Mouse (Mus musculus): ENCODE results near the gene Tbc1d30. TPM values are rescaled to one million over a fixed set of nuclear protein-coding genes. Genes with fewer than 3 reads are reported as not detected.

The Tbc1d30 gene
- polyA plus RNA-seq (2012; rRNA removed) (0.23 and 0.26 TPM in 2 replicates), polyA plus RNA-seq (2014; fragmentation: Nextera tagmentation; extraction: Ambion mirVana) (0.11 and 0.25 TPM in 2 replicates)

DNA sequence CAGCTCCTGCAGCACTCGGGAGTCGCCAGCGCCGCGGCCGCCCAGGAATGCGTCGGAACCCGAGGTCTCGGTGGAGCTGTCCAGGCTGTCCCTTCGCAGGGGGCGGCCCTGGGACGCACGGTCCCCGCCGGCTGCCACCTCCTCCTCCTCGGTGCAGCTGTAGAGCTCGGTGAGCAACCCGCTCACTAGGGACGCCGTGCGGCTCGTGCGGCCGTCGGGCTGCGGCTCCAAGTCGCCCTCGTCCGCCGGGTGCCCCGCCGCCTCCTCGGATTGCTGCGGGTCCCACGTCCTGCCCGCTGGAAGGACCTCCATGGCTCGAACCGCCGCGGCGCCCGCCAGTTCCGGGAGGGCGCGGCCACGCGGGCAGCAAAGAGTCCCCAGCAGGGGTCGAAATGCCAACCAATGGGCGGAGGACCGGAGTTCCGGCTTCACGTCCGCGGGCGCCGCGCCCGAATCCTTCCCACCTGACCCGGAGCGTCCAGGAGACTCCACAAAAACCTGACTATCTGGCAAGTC, at the start of gene Tbc1d30:
Gene Tbc1d30 (minus strand): TSS at position 213 of the 516 bp plus-strand sequence.
- Histone ChIP-seq H3K36me3 (replicated peaks; ENCODE audit: control insufficient read depth, insufficient read depth, low read depth) (no peaks in the 10 kb centered on the region), H3K27ac (no peak within 1 kb of the TSS), H3K4me3 (ENCODE audit: insufficient read depth in 1 of 2, low read depth in 2 of 2, low read length in 2 of 2) (peak within 1 kb of the TSS; percentile 14 to 52), H3K4me1 (replicated peaks; ENCODE audit: control insufficient read depth in 2 of 2, insufficient read depth in 2 of 2, low read length in 1 of 2) (no peaks in the 10 kb centered on the region), H3K4me2 (ENCODE audit: low read depth) (peak within 1 kb of the TSS; percentile 63), H3K9ac (replicated peaks) (no peak within 1 kb of the TSS), H3K9me3 (ENCODE audit: control insufficient read depth, low read length) (no peaks in the 10 kb centered on the region), H3K27me3 (ENCODE audit: control insufficient read depth, insufficient read depth, low read length) (peaks cover 37% of the 10 kb centered on the region)
- TF ChIP-seq CTCF (IDR thresholded peaks at IDR 0.05; ENCODE audit: low read depth) (no peak), EP300 (IDR thresholded peaks at IDR 0.05; ENCODE audit: low read depth) (no peak)
- WGBS (ENCODE audit: insufficient replicate concordance), result under 1% methylated on average over 57 of the region's 61 CpGs
- DNase-seq (ENCODE audit: low read depth in 3 of 3, low spot score in 3 of 3) (no peak), ATAC-seq (ENCODE audit: insufficient read depth) (peak; percentile 18; the same call in 1 of the 2 replicates)

DNA sequence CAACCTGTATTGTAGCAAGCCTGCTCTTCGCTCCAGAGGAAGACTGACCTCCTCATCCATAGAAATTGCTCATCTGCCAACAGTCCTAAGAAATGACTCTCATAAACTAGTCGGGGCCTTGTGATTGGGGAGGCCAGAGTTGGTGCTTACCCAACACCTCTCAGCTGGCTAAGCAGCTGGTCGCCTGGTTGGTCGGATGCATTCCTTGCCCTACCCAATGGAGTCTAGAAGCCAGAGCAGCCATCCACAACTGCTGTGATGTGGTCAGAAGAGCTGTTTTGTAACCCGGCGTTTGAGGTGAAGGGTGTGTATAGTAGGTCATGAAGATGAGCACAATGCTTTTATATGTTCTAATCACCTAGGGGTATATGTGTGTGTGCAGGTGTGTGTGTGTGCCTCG, 47.5 kb upstream of the Tbc1d30 start:
- Histone ChIP-seq H3K4me2 (ENCODE audit: low read depth) (no peak overlapping the region), H3K27me3 (ENCODE audit: control insufficient read depth, insufficient read depth, low read length) (no peaks in the 10 kb centered on the region), H3K9ac (replicated peaks) (no peak overlapping the region), H3K4me1 (replicated peaks; ENCODE audit: control insufficient read depth in 2 of 2, insufficient read depth in 2 of 2, low read length in 1 of 2) (no peaks in the 10 kb centered on the region), H3K4me3 (ENCODE audit: insufficient read depth in 1 of 2, low read depth in 2 of 2, low read length in 2 of 2) (no peak overlapping the region), H3K27ac (no peak overlapping the region), H3K36me3 (replicated peaks; ENCODE audit: control insufficient read depth, insufficient read depth, low read depth) (no peaks in the 10 kb centered on the region; the same call in 1 of the 2 replicates), H3K9me3 (ENCODE audit: control insufficient read depth, low read length) (no peaks in the 10 kb centered on the region)
- DNase-seq (ENCODE audit: low read depth in 3 of 3, low spot score in 3 of 3), result no peak
- no peak for TF ChIP-seq EP300 (IDR thresholded peaks at IDR 0.05; ENCODE audit: low read depth)
- TF ChIP-seq CTCF (IDR thresholded peaks at IDR 0.05; ENCODE audit: low read depth), result no peak
- ATAC-seq (ENCODE audit: insufficient read depth), result no peak
- WGBS (ENCODE audit: insufficient replicate concordance), result 72% methylated on average over 7 of the region's 7 CpGs

DNA sequence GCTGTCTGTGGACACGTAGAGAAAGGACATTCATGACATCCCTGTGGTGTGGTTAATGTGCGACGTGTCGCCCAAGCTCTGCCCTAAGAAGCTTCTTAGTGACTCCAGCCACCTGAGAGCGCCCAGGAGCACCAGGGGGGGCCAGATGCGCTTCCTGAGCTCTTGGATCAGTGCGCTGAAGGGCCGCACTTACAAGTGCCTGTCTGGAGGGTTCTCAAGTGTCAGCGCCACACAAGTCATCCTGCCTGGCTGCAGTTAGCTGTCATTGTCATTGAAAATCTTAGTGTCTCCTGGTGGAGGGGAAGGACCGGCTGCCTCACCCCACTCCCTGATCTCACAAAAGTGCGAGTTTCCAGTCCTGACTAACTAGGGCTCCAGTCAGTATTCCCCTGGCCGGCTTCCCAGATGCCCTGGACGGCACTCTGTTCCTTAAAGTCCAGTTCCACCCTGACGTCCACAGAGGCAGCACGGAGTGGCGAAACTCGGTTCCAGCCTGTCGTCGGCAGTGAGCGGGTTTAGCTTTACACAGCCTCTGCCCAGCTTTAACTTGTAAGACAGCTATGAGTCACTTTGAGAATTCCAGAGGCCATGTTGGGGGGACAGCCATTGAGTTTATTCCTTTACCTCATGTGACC, 44.6 kb upstream of the Tbc1d30 start:
- no peaks in the 10 kb centered on the region for H3K27me3 ChIP-seq (ENCODE audit: control insufficient read depth, insufficient read depth, low read length)
- no peaks in the 10 kb centered on the region for H3K9me3 ChIP-seq (ENCODE audit: control insufficient read depth, low read length)
- no peak overlapping the region for H3K27ac ChIP-seq
- H3K9ac ChIP-seq (replicated peaks), result no peak overlapping the region
- ATAC-seq (ENCODE audit: insufficient read depth), result no peak
- no peak overlapping the region for H3K4me2 ChIP-seq (ENCODE audit: low read depth)
- 80% methylated on average over 20 of the region's 20 CpGs for WGBS (ENCODE audit: insufficient replicate concordance)
- no peaks in the 10 kb centered on the region for H3K4me1 ChIP-seq (replicated peaks; ENCODE audit: control insufficient read depth in 2 of 2, insufficient read depth in 2 of 2, low read length in 1 of 2)
- DNase-seq (ENCODE audit: low read depth in 3 of 3, low spot score in 3 of 3), result no peak
- no peak for TF ChIP-seq CTCF (IDR thresholded peaks at IDR 0.05; ENCODE audit: low read depth)
- TF ChIP-seq EP300 (IDR thresholded peaks at IDR 0.05; ENCODE audit: low read depth), result no peak
- H3K4me3 ChIP-seq (ENCODE audit: insufficient read depth in 1 of 2, low read depth in 2 of 2, low read length in 2 of 2), result no peak overlapping the region
- H3K36me3 ChIP-seq (replicated peaks; ENCODE audit: control insufficient read depth, insufficient read depth, low read depth), result peaks cover 6% of the 10 kb centered on the region

DNA sequence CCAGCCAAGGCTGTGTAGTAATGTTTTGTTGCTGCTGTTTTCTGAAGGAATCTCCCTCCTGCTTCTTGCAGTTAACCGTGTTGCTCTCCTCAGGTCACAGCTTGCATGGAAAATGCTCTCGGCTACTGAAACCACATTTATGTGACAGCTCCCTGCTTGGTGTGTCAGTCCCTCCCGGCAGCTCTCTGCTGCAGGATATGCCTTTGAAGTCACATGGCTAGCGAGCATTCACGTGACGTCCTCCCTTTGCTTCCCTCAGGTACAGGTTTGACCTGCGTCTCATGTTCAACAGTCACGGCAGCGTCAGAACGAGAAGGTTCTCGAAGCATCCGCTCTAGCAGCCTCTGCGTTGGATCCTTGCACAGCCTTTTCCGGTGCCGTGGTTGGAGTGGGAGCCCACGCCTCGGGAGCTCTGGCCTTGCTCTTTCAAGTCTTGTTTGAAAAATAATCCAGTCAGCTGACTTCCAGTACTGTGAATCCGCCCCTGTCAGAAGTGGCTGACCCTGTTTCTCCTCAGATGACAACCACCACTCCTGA, 43.8 kb upstream of the Tbc1d30 start:
- Histone ChIP-seq H3K27me3 (ENCODE audit: control insufficient read depth, insufficient read depth, low read length) (no peaks in the 10 kb centered on the region), H3K4me1 (replicated peaks; ENCODE audit: control insufficient read depth in 2 of 2, insufficient read depth in 2 of 2, low read length in 1 of 2) (no peaks in the 10 kb centered on the region), H3K9ac (replicated peaks) (no peak overlapping the region), H3K36me3 (replicated peaks; ENCODE audit: control insufficient read depth, insufficient read depth, low read depth) (peaks cover 6% of the 10 kb centered on the region), H3K9me3 (ENCODE audit: control insufficient read depth, low read length) (no peaks in the 10 kb centered on the region), H3K27ac (no peak overlapping the region), H3K4me2 (ENCODE audit: low read depth) (no peak overlapping the region), H3K4me3 (ENCODE audit: insufficient read depth in 1 of 2, low read depth in 2 of 2, low read length in 2 of 2) (no peak overlapping the region)
- TF ChIP-seq EP300 (IDR thresholded peaks at IDR 0.05; ENCODE audit: low read depth), result no peak
- TF ChIP-seq CTCF (IDR thresholded peaks at IDR 0.05; ENCODE audit: low read depth), result no peak
- DNase-seq (ENCODE audit: low read depth in 3 of 3, low spot score in 3 of 3) (no peak), ATAC-seq (ENCODE audit: insufficient read depth) (no peak)
- 82% methylated on average over 18 of the region's 18 CpGs for WGBS (ENCODE audit: insufficient replicate concordance)

DNA sequence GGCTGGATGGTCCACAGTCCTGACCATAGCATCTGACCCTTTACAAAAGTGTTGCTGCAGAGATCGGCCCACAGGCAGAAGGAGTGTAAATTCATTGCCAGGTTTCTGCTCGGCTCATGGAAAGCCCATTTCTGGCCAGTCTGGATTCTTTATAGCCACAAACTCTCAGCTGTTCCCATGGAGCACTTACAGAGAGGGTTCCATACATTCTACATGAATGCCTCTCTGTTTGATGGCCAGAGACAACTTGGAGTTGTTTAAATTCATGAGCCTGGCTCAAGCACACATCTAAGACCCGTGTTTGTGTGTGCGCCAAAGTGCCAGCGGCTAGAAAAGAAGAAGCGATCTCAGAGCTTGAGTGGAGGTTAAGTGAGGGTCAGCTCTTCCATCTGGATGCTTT, 43.2 kb upstream of the Tbc1d30 start:
- H3K27me3 ChIP-seq (ENCODE audit: control insufficient read depth, insufficient read depth, low read length), result no peaks in the 10 kb centered on the region
- H3K4me1 ChIP-seq (replicated peaks; ENCODE audit: control insufficient read depth in 2 of 2, insufficient read depth in 2 of 2, low read length in 1 of 2), result no peaks in the 10 kb centered on the region
- 83% methylated on average over 6 of the region's 6 CpGs for WGBS (ENCODE audit: insufficient replicate concordance)
- ATAC-seq (ENCODE audit: insufficient read depth) (no peak), DNase-seq (ENCODE audit: low read depth in 3 of 3, low spot score in 3 of 3) (no peak)
- H3K9ac ChIP-seq (replicated peaks), result no peak overlapping the region
- no peak overlapping the region for H3K4me3 ChIP-seq (ENCODE audit: insufficient read depth in 1 of 2, low read depth in 2 of 2, low read length in 2 of 2)
- peaks cover 6% of the 10 kb centered on the region for H3K36me3 ChIP-seq (replicated peaks; ENCODE audit: control insufficient read depth, insufficient read depth, low read depth)
- no peak overlapping the region for H3K4me2 ChIP-seq (ENCODE audit: low read depth)
- TF ChIP-seq CTCF (IDR thresholded peaks at IDR 0.05; ENCODE audit: low read depth), result no peak
- no peak for TF ChIP-seq EP300 (IDR thresholded peaks at IDR 0.05; ENCODE audit: low read depth)
- H3K27ac ChIP-seq, result no peak overlapping the region
- H3K9me3 ChIP-seq (ENCODE audit: control insufficient read depth, low read length), result no peaks in the 10 kb centered on the region

Measured in liver, embryonic 14.5 days (tissue).